Mouse (Mus musculus) hindbrain, embryonic 11.5 days (tissue): Measurements from ENCODE around the gene Lgals3bp. TPM values are rescaled to one million over a fixed set of nuclear protein-coding genes. Genes with fewer than 3 reads are reported as not detected.

Source experiments
- ATAC-seq: fragments of 200-750 bp; cut with Nextera tagmentation; 2 replicates; pipeline ENCODE4 v1.8.0; 2017; ENCODE audit warnings: mild to moderate bottlenecking, moderate TSS enrichment, moderate library complexity; ENCODE audit not compliant: low FRiP score
- DNase-seq: peaks from one replicate; pipeline ENCODE4 v3.0.0-alpha.2; 2015; ENCODE audit warnings: low spot score
- H3K27ac ChIP-seq: fragments of 300-500 bp; sonication (generic); 2 replicates; pipeline ENCODE4 v1.5.1; 2014; ENCODE audit warnings: mild to moderate bottlenecking, low read depth, low read length
- H3K27me3 ChIP-seq: fragments of 300-500 bp; sonication (generic); 2 replicates; pipeline ENCODE4 v1.6.1; 2014; ENCODE audit warnings: mild to moderate bottlenecking, low read length, moderate library complexity, mixed read lengths; ENCODE audit not compliant: control insufficient read depth, insufficient read depth
- H3K36me3 ChIP-seq: fragments of 300-500 bp; sonication (generic); 2 replicates; pipeline ENCODE4 v1.6.1; 2014; ENCODE audit warnings: mild to moderate bottlenecking, low read length, moderate library complexity, mixed read lengths; ENCODE audit not compliant: control insufficient read depth, insufficient read depth
- H3K4me1 ChIP-seq: fragments of 300-500 bp; sonication (generic); replicated peaks from 2 replicates; pipeline ENCODE4 v1.6.1; 2014; ENCODE audit warnings: low read length, mixed read lengths; ENCODE audit not compliant: control insufficient read depth, insufficient read depth
- H3K4me2 ChIP-seq: fragments of 300-500 bp; sonication (generic); replicated peaks from 2 replicates; pipeline ENCODE4 v1.6.1; 2014; ENCODE audit warnings: mild to moderate bottlenecking, low read depth, low read length
- H3K4me3 ChIP-seq: fragments of 300-500 bp; sonication (generic); 2 replicates; pipeline ENCODE4 v1.5.1; 2014; ENCODE audit warnings: low read depth, low read length
- H3K9ac ChIP-seq: fragments of 300-500 bp; sonication (generic); 2 replicates; pipeline ENCODE4 v1.6.1; 2014; ENCODE audit warnings: low read depth, low read length
- H3K9me3 ChIP-seq: fragments of 300-500 bp; sonication (generic); 2 replicates; pipeline ENCODE4 v1.6.1; 2016; ENCODE audit warnings: low read length; ENCODE audit not compliant: control insufficient read depth
- WGBS: fragments of 180-500 bp; shearing (Covaris S2); extraction: QIAGEN DNeasy Blood & Tissue Kit; methylation state at CpG from one replicate; pipeline ENCODE4 v1.1.7; 2014; 5-methylcytosine and 5-hydroxymethylcytosine counted together
- polyA plus RNA-seq: library from polyadenylated mRNA; unstranded; fragments of >200 nt; fragmentation: Nextera tagmentation; extraction: Ambion mirVana; gene quantifications from 2 replicates; pipeline ENCODE4 v1.2.1, GENCODE M21; 2014

The Lgals3bp gene
- polyA plus RNA-seq, 1 experiment from 2014 or later: 2.7 TPM

DNA sequence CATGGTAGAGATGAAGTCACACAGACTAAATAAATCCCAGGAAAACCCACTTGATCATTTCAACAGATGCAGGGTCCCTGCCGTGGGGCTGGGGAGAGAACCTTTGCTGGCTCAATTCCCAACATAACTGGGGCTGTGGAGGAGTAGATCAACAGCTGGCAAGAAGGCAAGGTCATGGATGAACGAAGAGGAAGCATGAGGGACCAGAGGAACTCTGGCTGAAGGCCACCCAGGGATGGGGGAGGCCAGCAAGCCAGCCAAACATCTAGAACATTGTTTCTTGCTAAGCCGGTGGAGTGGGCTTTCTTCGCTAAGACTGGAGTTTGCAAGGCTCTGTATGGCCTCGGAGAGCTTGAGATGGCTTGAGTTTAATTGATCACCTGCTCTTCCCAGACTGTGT lies 26.0 kb downstream of the Lgals3bp start:
- Histone ChIP-seq H3K4me1 (no peaks in the 10 kb centered on the region), H3K36me3 (no peaks in the 10 kb centered on the region), H3K27me3 (no peaks in the 10 kb centered on the region), H3K27ac (no peak overlapping the region), H3K9me3 (no peaks in the 10 kb centered on the region), H3K4me3 (no peak overlapping the region), H3K9ac (no peak overlapping the region), H3K4me2 (no peak overlapping the region)
- DNase-seq (no peak), ATAC-seq (no peak)
- WGBS: 85% methylated on average over 5 of the region's 5 CpGs

DNA sequence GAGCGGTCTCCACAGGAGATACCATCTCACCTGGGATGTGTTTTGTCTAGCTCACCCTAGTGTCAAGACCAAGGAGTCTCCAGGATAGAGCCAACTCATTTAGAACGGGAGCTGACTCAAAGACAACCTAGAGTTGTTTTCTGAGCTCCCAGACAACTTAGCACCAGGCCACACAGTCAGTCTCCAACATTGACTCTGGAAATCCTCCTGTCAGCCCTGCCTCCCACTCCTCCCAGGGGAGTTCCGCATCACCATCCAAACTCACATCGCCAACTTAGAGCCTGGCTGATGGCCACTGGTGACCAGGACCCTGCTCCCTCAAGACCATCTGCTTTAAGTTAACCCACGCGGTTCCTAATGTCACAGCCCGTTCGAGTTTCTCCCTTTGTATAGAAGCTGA lies 26.4 kb downstream of the Lgals3bp start:
- H3K36me3 ChIP-seq: no peaks in the 10 kb centered on the region
- ATAC-seq (no peak), DNase-seq (no peak)
- H3K9ac ChIP-seq: no peak overlapping the region
- H3K9me3 ChIP-seq: no peaks in the 10 kb centered on the region
- no peaks in the 10 kb centered on the region for H3K4me1 ChIP-seq
- H3K4me2 ChIP-seq: no peak overlapping the region
- H3K4me3 ChIP-seq: no peak overlapping the region
- no peak overlapping the region for H3K27ac ChIP-seq
- no peaks in the 10 kb centered on the region for H3K27me3 ChIP-seq
- WGBS: 87% methylated on average over 8 of the region's 8 CpGs

DNA sequence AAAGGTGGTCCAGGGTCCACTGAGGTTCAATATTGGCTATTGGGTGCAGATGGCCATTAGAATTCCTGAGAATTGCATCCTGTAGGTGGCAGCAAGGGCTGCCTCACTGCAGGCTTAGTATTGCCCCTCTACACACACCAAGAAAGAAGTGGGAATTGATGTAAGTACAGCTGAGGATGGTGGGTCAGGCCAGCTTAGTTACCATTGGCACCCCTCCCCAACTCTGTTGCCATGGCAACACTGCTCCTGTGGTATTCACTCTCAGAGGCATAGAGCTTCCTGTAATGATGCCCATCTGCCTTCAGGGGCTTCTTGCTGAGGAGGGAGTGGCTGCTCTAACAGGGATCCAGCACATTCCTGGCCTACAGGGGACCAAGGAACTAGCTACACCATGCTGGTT lies 26.9 kb downstream of the Lgals3bp start:
- Histone ChIP-seq H3K36me3 (no peaks in the 10 kb centered on the region), H3K9me3 (no peaks in the 10 kb centered on the region), H3K9ac (no peak overlapping the region), H3K4me1 (no peaks in the 10 kb centered on the region), H3K27me3 (no peaks in the 10 kb centered on the region), H3K27ac (no peak overlapping the region), H3K4me3 (no peak overlapping the region), H3K4me2 (no peak overlapping the region)
- ATAC-seq (no peak), DNase-seq (no peak)

DNA sequence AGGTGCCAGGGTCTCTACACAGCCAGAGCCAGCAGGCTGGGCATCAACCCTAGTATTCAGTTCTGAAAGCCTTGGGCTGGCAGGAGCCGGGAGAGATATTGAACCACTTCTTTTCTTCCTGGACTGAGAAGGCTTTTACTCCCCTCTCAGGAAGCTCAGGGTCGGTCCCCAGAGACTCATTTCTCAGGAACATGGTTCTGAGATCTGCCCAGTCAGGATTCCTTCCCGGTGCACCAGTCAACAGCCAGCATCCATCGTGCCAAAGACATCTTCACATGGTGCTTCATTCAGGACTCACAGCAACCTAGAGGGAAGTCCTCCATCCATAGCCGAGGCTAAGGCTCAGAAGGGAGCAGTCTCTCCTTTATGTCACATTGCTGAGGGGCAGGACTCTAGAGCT lies 27.4 kb downstream of the Lgals3bp start:
- H3K27ac ChIP-seq: no peak overlapping the region

DNA sequence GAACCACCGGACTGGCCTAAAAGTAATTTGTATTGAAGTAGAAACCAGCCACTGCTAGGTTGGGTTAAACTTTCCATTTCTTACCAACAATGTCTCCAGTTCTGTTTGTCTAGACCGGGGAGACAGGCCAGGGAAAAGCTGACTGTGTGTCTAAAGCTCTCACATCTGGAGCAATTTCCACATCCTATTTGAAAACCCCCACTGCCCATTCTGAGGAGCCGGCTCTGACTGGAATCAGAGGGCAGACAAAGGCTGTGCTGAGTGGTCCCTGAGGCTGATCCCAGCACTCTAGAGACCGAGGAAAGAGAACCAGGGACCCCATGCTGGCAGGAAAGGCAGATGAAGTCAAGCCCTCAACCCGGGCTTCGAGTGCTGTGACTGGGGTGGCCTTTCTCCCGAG lies 29.3 kb downstream of the Lgals3bp start:
- no peak overlapping the region for H3K4me2 ChIP-seq
- no peak overlapping the region for H3K4me3 ChIP-seq
- H3K9me3 ChIP-seq: no peaks in the 10 kb centered on the region
- H3K27me3 ChIP-seq: no peaks in the 10 kb centered on the region
- no peak overlapping the region for H3K27ac ChIP-seq
- H3K4me1 ChIP-seq: no peaks in the 10 kb centered on the region
- no peak overlapping the region for H3K9ac ChIP-seq
- H3K36me3 ChIP-seq: no peaks in the 10 kb centered on the region
- WGBS: 56% methylated on average over 7 of the region's 7 CpGs
- ATAC-seq (no peak), DNase-seq (no peak)

More for the DNA sequence above, 27.4 kb downstream of the Lgals3bp start:
- Histone ChIP-seq H3K4me2 (no peak overlapping the region), H3K4me3 (no peak overlapping the region), H3K27me3 (no peaks in the 10 kb centered on the region), H3K9ac (no peak overlapping the region), H3K4me1 (no peaks in the 10 kb centered on the region), H3K9me3 (no peaks in the 10 kb centered on the region), H3K36me3 (no peaks in the 10 kb centered on the region)
- ATAC-seq (no peak), DNase-seq (no peak)
- WGBS: 61% methylated on average over 5 of the region's 5 CpGs

DNA sequence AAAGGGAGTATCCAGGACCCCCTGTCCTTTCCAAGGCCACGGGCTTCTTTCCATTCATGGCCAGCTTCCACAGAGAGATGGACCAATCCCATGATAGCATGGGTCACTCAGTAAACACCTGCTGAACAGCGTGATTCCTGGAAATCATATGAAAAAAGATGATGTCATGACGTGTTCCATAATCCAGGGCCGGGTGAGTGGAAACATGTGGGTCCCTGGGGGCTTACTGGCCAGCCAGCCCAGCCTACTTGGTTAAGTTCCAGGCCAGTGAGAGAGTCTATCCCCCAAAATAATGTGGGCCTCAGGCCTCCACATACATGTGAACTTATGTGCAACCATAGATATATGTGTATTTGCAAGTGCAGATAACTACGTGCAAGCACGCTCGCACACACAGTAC lies 30.0 kb downstream of the Lgals3bp start:
- Histone ChIP-seq H3K27me3 (no peaks in the 10 kb centered on the region), H3K4me2 (no peak overlapping the region), H3K27ac (no peak overlapping the region), H3K9me3 (no peaks in the 10 kb centered on the region), H3K4me3 (no peak overlapping the region), H3K36me3 (no peaks in the 10 kb centered on the region), H3K4me1 (no peaks in the 10 kb centered on the region), H3K9ac (no peak overlapping the region)
- WGBS: 91% methylated on average over 7 of the region's 7 CpGs
- ATAC-seq (no peak), DNase-seq (no peak)

DNA sequence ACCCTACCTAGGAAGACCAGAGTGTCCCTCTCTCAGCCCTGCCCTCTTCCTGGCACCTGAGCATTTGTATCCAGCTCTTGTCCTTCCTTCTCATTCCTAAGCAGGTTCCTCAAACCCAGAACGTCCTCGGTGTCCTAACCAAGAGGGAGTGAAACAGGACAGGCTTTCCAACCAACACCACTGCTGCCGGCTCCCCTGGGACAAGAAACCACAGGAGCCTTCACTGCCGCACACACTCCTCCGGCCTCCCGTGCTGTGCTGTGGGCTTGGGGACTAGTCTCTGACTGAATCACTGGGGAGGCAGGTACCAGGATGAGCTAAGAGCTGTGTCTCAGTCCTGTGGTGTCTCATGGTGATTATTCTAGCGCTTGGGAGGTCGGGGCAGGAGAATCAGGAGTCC lies 32.2 kb downstream of the Lgals3bp start:
- no peak overlapping the region for H3K9ac ChIP-seq
- 77% methylated on average over 8 of the region's 8 CpGs for WGBS
- ATAC-seq: no peak
- DNase-seq: no peak
- no peaks in the 10 kb centered on the region for H3K9me3 ChIP-seq
- H3K27me3 ChIP-seq: no peaks in the 10 kb centered on the region
- H3K27ac ChIP-seq: no peak overlapping the region
- no peak overlapping the region for H3K4me2 ChIP-seq
- no peaks in the 10 kb centered on the region for H3K36me3 ChIP-seq
- no peaks in the 10 kb centered on the region; the same call in 1 of the 2 replicates for H3K4me1 ChIP-seq
- no peak overlapping the region for H3K4me3 ChIP-seq

DNA sequence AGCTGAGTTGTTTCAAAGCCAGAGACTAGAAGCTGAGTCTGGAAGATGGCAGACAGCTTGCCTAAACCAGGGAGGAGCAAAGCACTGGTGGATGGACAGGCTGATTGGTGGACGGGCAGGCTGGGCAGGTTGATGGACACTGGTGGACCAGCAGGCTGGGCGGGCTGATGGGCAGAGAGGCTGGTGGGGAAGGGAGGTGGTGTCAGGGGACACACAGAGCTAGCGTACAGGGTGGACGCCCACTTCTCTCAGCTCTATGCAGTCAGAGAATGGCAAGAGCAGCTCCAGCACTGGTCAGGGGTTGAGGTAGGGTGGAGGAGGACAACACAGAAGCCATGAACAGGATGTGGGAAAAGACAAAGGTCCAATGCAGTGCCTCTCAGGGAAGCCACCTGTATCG lies 32.6 kb downstream of the Lgals3bp start:
- no peak overlapping the region for H3K9ac ChIP-seq
- no peaks in the 10 kb centered on the region for H3K9me3 ChIP-seq
- no peak overlapping the region for H3K27ac ChIP-seq
- ATAC-seq (no peak), DNase-seq (no peak)
- no peaks in the 10 kb centered on the region for H3K27me3 ChIP-seq
- WGBS: 86% methylated on average over 5 of the region's 5 CpGs
- no peak overlapping the region for H3K4me3 ChIP-seq
- H3K4me1 ChIP-seq: no peaks in the 10 kb centered on the region; the same call in 1 of the 2 replicates
- H3K36me3 ChIP-seq: no peaks in the 10 kb centered on the region
- H3K4me2 ChIP-seq: no peak overlapping the region

DNA sequence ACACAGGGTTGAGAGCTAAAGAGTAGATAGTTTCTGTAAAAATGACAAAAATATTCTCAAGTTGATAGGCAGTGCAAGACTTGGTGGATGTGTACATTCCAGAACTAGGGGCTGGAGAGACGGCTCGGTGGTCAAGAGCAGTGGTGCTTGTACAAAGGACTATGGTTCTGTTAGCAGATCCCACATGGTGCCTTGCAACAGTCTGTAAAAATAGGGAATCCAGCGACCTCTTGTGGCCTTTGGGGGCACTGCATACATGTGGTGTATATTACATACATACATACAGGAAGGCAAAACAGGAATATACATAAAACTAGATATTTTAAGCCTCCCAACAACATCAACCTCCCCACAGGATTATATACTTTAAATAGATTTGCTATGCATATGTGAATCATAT lies 33.6 kb downstream of the Lgals3bp start:
- 63% methylated on average over 3 of the region's 3 CpGs for WGBS
- ATAC-seq (no peak), DNase-seq (no peak)
- Histone ChIP-seq H3K4me1 (no peaks in the 10 kb centered on the region; the same call in 1 of the 2 replicates), H3K4me2 (no peak overlapping the region), H3K9ac (no peak overlapping the region), H3K36me3 (no peaks in the 10 kb centered on the region), H3K27me3 (no peaks in the 10 kb centered on the region; the same call in 1 of the 2 replicates), H3K27ac (no peak overlapping the region), H3K9me3 (no peaks in the 10 kb centered on the region), H3K4me3 (no peak overlapping the region)
